In genomic region chr5:135905320-135906225, GRCm38 (mm10) we compare ENCODE assay signal across 11 mouse cellular contexts. TPM values are rescaled to one million over a fixed set of nuclear protein-coding genes. Genes with fewer than 3 reads are reported as not detected.
DNase-seq lines count a peak whose midpoint lies in the region; ATAC-seq and TF ChIP-seq lines count a peak whose summit lies in the region.
"Had no signal": no experiment of that assay in that cellular context is flagged by ENCODE, and none has a peak within 500 bp of the region (broad histone marks: within the 10 kb centered on the region; RNA-seq: fewer than 3 reads in every experiment).

No protein-coding gene starts in this region.

- TF ChIP-seq EP300 in lung, postnatal 0 days (IDR thresholded peaks at IDR 0.05) = no peak

- peaks cover 33% of the 10 kb centered on the region for H3K36me3 ChIP-seq in heart, embryonic 15.5 days
- H3K36me3 ChIP-seq in lung, postnatal 0 days (ENCODE audit: insufficient read depth, low read length) = 0 out of 2 replicates have a peak, but pooled peaks cover 3% of the 10 kb centered on the region
- H3K36me3 ChIP-seq in embryonic facial prominence, embryonic 14.5 days (ENCODE audit: control insufficient read depth, insufficient read depth, low read length) = peaks cover 42% of the 10 kb centered on the region
- peaks cover 14% of the 10 kb centered on the region; the same call in 1 of the 2 replicates for H3K36me3 ChIP-seq in macrophage (ENCODE audit: inconsistent target)

- H3K9ac ChIP-seq in heart, embryonic 15.5 days = no peak overlapping the region
- H3K9ac ChIP-seq in lung, postnatal 0 days (replicated peaks; ENCODE audit: low read depth) = no peak overlapping the region
- H3K9ac ChIP-seq in embryonic facial prominence, embryonic 14.5 days (ENCODE audit: low read depth, low read length) = 0 out of 2 replicates have a peak overlapping the region, but pooled peaks have one; percentile 30
- H3K9ac ChIP-seq: hindbrain, embryonic 12.5 days had no signal

- no peak overlapping the region for H3K4me2 ChIP-seq in heart, embryonic 15.5 days
- no peak overlapping the region for H3K4me2 ChIP-seq in lung, postnatal 0 days (replicated peaks; ENCODE audit: low read depth, low read length)
- H3K4me2 ChIP-seq in embryonic facial prominence, embryonic 14.5 days (ENCODE audit: low read depth, low read length) = no peak overlapping the region
- H3K4me2 ChIP-seq: hindbrain, embryonic 12.5 days had no signal

- H3K27me3 ChIP-seq in heart, embryonic 15.5 days = no peaks in the 10 kb centered on the region
- no peaks in the 10 kb centered on the region for H3K27me3 ChIP-seq in lung, postnatal 0 days (replicated peaks; ENCODE audit: insufficient read depth, low read length)
- H3K27me3 ChIP-seq in embryonic facial prominence, embryonic 14.5 days (replicated peaks; ENCODE audit: control insufficient read depth, insufficient read depth, low read length) = no peaks in the 10 kb centered on the region
- H3K27me3 ChIP-seq: hindbrain, embryonic 12.5 days had no signal

- no peak for DNase-seq in heart, postnatal 25 days (ENCODE audit: low spot score)
- DNase-seq in lung, postnatal 0 days (ENCODE audit: low spot score) = peak; percentile 86
- DNase-seq in lung, adult 2 months = no peak
- DNase-seq in embryonic facial prominence, embryonic 14.5 days (ENCODE audit: low spot score) = peak; percentile 19
- no peak for DNase-seq in embryo, embryonic 9.5 days (ENCODE audit: extremely low spot score)
- DNase-seq: adrenal gland, postnatal 25 days; kidney, adult 8-10 months; thymus, adult 18-20 months had no signal

- no peak for TF ChIP-seq POLR2A in lung, adult 2 months (IDR thresholded peaks at IDR 0.05; ENCODE audit: borderline replicate concordance, extremely low read depth, low read depth, low read length)

- peaks cover 44% of the 10 kb centered on the region for H3K4me1 ChIP-seq in heart, embryonic 15.5 days (replicated peaks)
- H3K4me1 ChIP-seq in lung, postnatal 0 days (ENCODE audit: insufficient read depth, low read depth, low read length) = peaks cover 7% of the 10 kb centered on the region
- H3K4me1 ChIP-seq in lung, adult 2 months (ENCODE audit: control insufficient read depth, insufficient read depth, low read length) = peaks cover 16% of the 10 kb centered on the region
- H3K4me1 ChIP-seq in embryonic facial prominence, embryonic 14.5 days (ENCODE audit: control insufficient read depth, insufficient read depth, low read length) = peaks cover 4% of the 10 kb centered on the region

- H3K9me3 ChIP-seq in heart, embryonic 15.5 days (replicated peaks) = no peaks in the 10 kb centered on the region
- H3K9me3 ChIP-seq in lung, postnatal 0 days (ENCODE audit: low read length) = no peaks in the 10 kb centered on the region
- H3K9me3 ChIP-seq in embryonic facial prominence, embryonic 14.5 days (ENCODE audit: control insufficient read depth, low read length) = no peaks in the 10 kb centered on the region
- H3K9me3 ChIP-seq: hindbrain, embryonic 12.5 days had no signal

- no peak for ATAC-seq in heart, embryonic 15.5 days (replicated peaks; ENCODE audit: insufficient number of reproducible peaks, insufficient read depth, low FRiP score, low read depth)
- peak; percentile 26 for ATAC-seq in lung, postnatal 0 days
- no peak for ATAC-seq in embryonic facial prominence, embryonic 14.5 days (ENCODE audit: low read depth)

- H3K4me3 ChIP-seq in heart, embryonic 15.5 days = no peak overlapping the region
- H3K4me3 ChIP-seq in lung, postnatal 0 days (ENCODE audit: low read depth, low read length) = no peak overlapping the region
- no peak overlapping the region for H3K4me3 ChIP-seq in lung, adult 2 months (replicated peaks; ENCODE audit: extremely low read depth, low read depth, low read length)
- no peak overlapping the region for H3K4me3 ChIP-seq in embryonic facial prominence, embryonic 14.5 days (ENCODE audit: low read depth, low read length)
- H3K4me3 ChIP-seq in macrophage (ENCODE audit: inconsistent target) = no peak overlapping the region
- H3K4me3 ChIP-seq: hindbrain, embryonic 12.5 days had no signal

- H3K79me2 ChIP-seq in macrophage (ENCODE audit: inconsistent target) = peaks cover 59% of the 10 kb centered on the region

- intact Hi-C loops in heart, postnatal 25 days (cut with DNase I) = no loop called here

- peak overlapping the region; percentile 45 for H3K27ac ChIP-seq in heart, embryonic 15.5 days
- H3K27ac ChIP-seq in lung, postnatal 0 days (ENCODE audit: low read length) = peak overlapping the region; percentile 84
- H3K27ac ChIP-seq in embryonic facial prominence, embryonic 14.5 days (replicated peaks; ENCODE audit: low read depth, low read length) = peak overlapping the region; percentile 28; the same call in 1 of the 2 replicates
- peak overlapping the region; percentile 72 for H3K27ac ChIP-seq in macrophage

- TF ChIP-seq CTCF in lung, postnatal 0 days (IDR thresholded peaks at IDR 0.05) = no peak
- TF ChIP-seq CTCF in lung, adult 2 months (IDR thresholded peaks at IDR 0.05; ENCODE audit: insufficient read depth, low read length) = no peak

- 42% methylated on average over 8 of the region's 8 CpGs for WGBS in heart, embryonic 15.5 days
- 29% methylated on average over 8 of the region's 8 CpGs for WGBS in lung, postnatal 0 days
- 41% methylated on average over 8 of the region's 8 CpGs for WGBS in lung, adult 2 months
- WGBS in embryonic facial prominence, embryonic 14.5 days = 59% methylated on average over 8 of the region's 8 CpGs
- WGBS in macrophage (ENCODE audit: missing documents) = 47% methylated on average over 8 of the region's 8 CpGs

RNA-seq across cellular contexts. Expression of gene Hspb1, which starts 17.9 kb away (rescaled TPM):
- 743 and 952 TPM in 2 replicates for polyA plus RNA-seq in heart, embryonic 15.5 days (2015; fragmentation: Nextera tagmentation; extraction: Ambion mirVana)
- 100 to 1,000 TPM; 385 to 513 TPM for total RNA-seq in heart, postnatal 25 days (2021)
- 198 and 248 TPM in 2 replicates for polyA plus RNA-seq in lung, postnatal 0 days (2015; fragmentation: Nextera tagmentation; extraction: Ambion mirVana)
- polyA plus RNA-seq in lung, adult 2 months (2012; rRNA removed) = 541 and 589 TPM in 2 replicates
- polyA plus RNA-seq in embryonic facial prominence, embryonic 14.5 days (2014; fragmentation: Nextera tagmentation; extraction: Ambion mirVana) = 365 and 522 TPM in 2 replicates
- total RNA-seq in macrophage (2018; cell fraction: chromatin; rRNA removed) = 1 to 10 TPM in 1 of 26 experiments, not detected in 25; 7.5 TPM
- 1 to 10 TPM in 1 of 26 experiments, under 1 TPM in 15, not detected in 10; 0.14 to 1.1 (median 0.39) TPM for total RNA-seq in macrophage (2018; cell fraction: cytosol; rRNA removed)
- under 1 TPM in 1 of 26 experiments, not detected in 25; 0.70 TPM for total RNA-seq in macrophage (2018; cell fraction: nucleus; rRNA removed)
- 0.23 to 0.43 TPM in 2 of 3 replicates, not detected in the other for polyA plus RNA-seq in macrophage (2018)

RNA-seq across cellular contexts. Expression of gene Ywhag, which starts 28.8 kb away (rescaled TPM):
- polyA plus RNA-seq in heart, embryonic 15.5 days (2015; fragmentation: Nextera tagmentation; extraction: Ambion mirVana) = 150 and 166 TPM in 2 replicates
- 100 to 1,000 TPM; 285 to 296 TPM for total RNA-seq in heart, postnatal 25 days (2021)
- polyA plus RNA-seq in lung, postnatal 0 days (2015; fragmentation: Nextera tagmentation; extraction: Ambion mirVana) = 75.5 and 87.5 TPM in 2 replicates
- 66.2 and 80.3 TPM in 2 replicates for polyA plus RNA-seq in lung, adult 2 months (2012; rRNA removed)
- polyA plus RNA-seq in embryonic facial prominence, embryonic 14.5 days (2014; fragmentation: Nextera tagmentation; extraction: Ambion mirVana) = 97.4 and 101 TPM in 2 replicates
- total RNA-seq in macrophage (2018; cell fraction: chromatin; rRNA removed) = 100 to 1,000 TPM in 20 of 26 experiments, 10 to 100 TPM in 6; 53.4 to 231 (median 136) TPM
- 100 to 1,000 TPM; 212 to 334 (median 277) TPM for total RNA-seq in macrophage (2018; cell fraction: cytosol; rRNA removed)
- 100 to 1,000 TPM in 24 of 26 experiments, 10 to 100 TPM in 2; 92.5 to 392 (median 213) TPM for total RNA-seq in macrophage (2018; cell fraction: nucleus; rRNA removed)
- 161 to 315 TPM (median 200 TPM) in 3 replicates for polyA plus RNA-seq in macrophage (2018)

Comparison
In these comparisons a context has a peak if more than half of its experiments do, and no peak if none do; other contexts are left out.
1. DNase-seq: peak in lung, postnatal 0 days (single experiment) and embryonic facial prominence, embryonic 14.5 days (single experiment); none in heart, postnatal 25 days (single experiment), lung, adult 2 months (single experiment) and embryo, embryonic 9.5 days (single experiment).
2. H3K27ac ChIP-seq: peak in every context shown above with its lines; median percentile 84 in lung, postnatal 0 days; 72 in macrophage; 45 in heart, embryonic 15.5 days; 28 in embryonic facial prominence, embryonic 14.5 days.
3. RNA of gene Hspb1, which starts 17.9 kb away (polyA plus RNA-seq): 743 to 952 TPM in heart, embryonic 15.5 days, 541 to 589 TPM in lung, adult 2 months, 365 to 522 TPM in embryonic facial prominence, embryonic 14.5 days and 198 to 248 TPM in lung, postnatal 0 days; 0.23 to 0.43 TPM in macrophage; every median in the first group is over 100 times any median in the second.